In genomic region chr9:114982689-114983360, GRCm38 (mm10) we compare ENCODE assay signal across 8 mouse cellular contexts. TPM values are rescaled to one million over a fixed set of nuclear protein-coding genes. Genes with fewer than 3 reads are reported as not detected.
DNase-seq lines count a peak whose midpoint lies in the region; ATAC-seq and TF ChIP-seq lines count a peak whose summit lies in the region.

TSS of gene Rps27rt (minus strand) at chr9:114982739.

- no peak within 1 kb of the TSS for H3K4me2 ChIP-seq in liver, embryonic 11.5 days
- H3K4me2 ChIP-seq in intestine, embryonic 14.5 days (ENCODE audit: low read length), result no peak within 1 kb of the TSS
- H3K4me2 ChIP-seq in midbrain, embryonic 11.5 days, result no peak within 1 kb of the TSS

- DNase-seq in liver, embryonic 11.5 days (ENCODE audit: low spot score), result no peak
- DNase-seq in liver, result no peak
- DNase-seq in gastrocnemius, postnatal 14 days, result no peak
- no peak for DNase-seq in intestine, embryonic 14.5 days (ENCODE audit: low spot score)
- DNase-seq in midbrain, embryonic 11.5 days (ENCODE audit: low spot score, missing footprints), result no peak
- no peak for DNase-seq in urinary bladder, postnatal 14 days (ENCODE audit: low spot score)
- no peak for DNase-seq in kidney, postnatal 25 days

- no peak within 1 kb of the TSS for H3K27ac ChIP-seq in liver, embryonic 11.5 days (ENCODE audit: low read depth, low read length)
- no peak within 1 kb of the TSS for H3K27ac ChIP-seq in bone marrow, adult 2 months (ENCODE audit: control insufficient read depth, insufficient read depth, low read depth, low read length, poor library complexity)
- H3K27ac ChIP-seq in intestine, embryonic 14.5 days (ENCODE audit: low read depth), result no peak within 1 kb of the TSS
- H3K27ac ChIP-seq in midbrain, embryonic 11.5 days (ENCODE audit: low read depth, low read length), result no peak within 1 kb of the TSS

- H3K27me3 ChIP-seq in liver, embryonic 11.5 days (replicated peaks; ENCODE audit: control insufficient read depth, insufficient read depth, low read length), result peaks cover 30% of the 10 kb centered on the region
- no peaks in the 10 kb centered on the region; the same call in 1 of the 2 replicates for H3K27me3 ChIP-seq in intestine, embryonic 14.5 days (replicated peaks; ENCODE audit: control insufficient read depth, insufficient read depth, low read length)
- peaks cover 7% of the 10 kb centered on the region for H3K27me3 ChIP-seq in midbrain, embryonic 11.5 days (ENCODE audit: control insufficient read depth, insufficient read depth, low read length)

- H3K4me3 ChIP-seq in liver, embryonic 11.5 days (ENCODE audit: low read depth, low read length), result no peak within 1 kb of the TSS
- H3K4me3 ChIP-seq in bone marrow, adult 2 months (replicated peaks; ENCODE audit: control insufficient read depth, low read depth, low read length), result no peak within 1 kb of the TSS
- H3K4me3 ChIP-seq in intestine, embryonic 14.5 days (ENCODE audit: low read depth, low read length), result no peak within 1 kb of the TSS
- no peak within 1 kb of the TSS for H3K4me3 ChIP-seq in midbrain, embryonic 11.5 days (ENCODE audit: low read depth, low read length)

- TF ChIP-seq POLR2A in bone marrow, adult 2 months (IDR thresholded peaks at IDR 0.05; ENCODE audit: borderline replicate concordance, control insufficient read depth, low read depth, low read length), result no peak

- no peak for ATAC-seq in liver, embryonic 11.5 days (replicated peaks; ENCODE audit: low FRiP score)
- no peak for ATAC-seq in intestine, embryonic 14.5 days (replicated peaks; ENCODE audit: low FRiP score, low TSS enrichment, low read depth)
- ATAC-seq in midbrain, embryonic 11.5 days (ENCODE audit: low FRiP score), result no peak

- H3K36me3 ChIP-seq in liver, embryonic 11.5 days (ENCODE audit: control insufficient read depth, insufficient read depth, low read length), result no peaks in the 10 kb centered on the region
- no peaks in the 10 kb centered on the region for H3K36me3 ChIP-seq in intestine, embryonic 14.5 days (ENCODE audit: control insufficient read depth, insufficient read depth, low read length)
- no peaks in the 10 kb centered on the region for H3K36me3 ChIP-seq in midbrain, embryonic 11.5 days (ENCODE audit: control insufficient read depth, insufficient read depth, low read length)

- no peaks in the 10 kb centered on the region for H3K4me1 ChIP-seq in liver, embryonic 11.5 days (replicated peaks; ENCODE audit: control insufficient read depth, insufficient read depth, low read length)
- no peaks in the 10 kb centered on the region for H3K4me1 ChIP-seq in bone marrow, adult 2 months (ENCODE audit: control insufficient read depth, insufficient read depth, low read length)
- H3K4me1 ChIP-seq in intestine, embryonic 14.5 days (replicated peaks; ENCODE audit: control insufficient read depth, insufficient read depth, low read length), result peaks cover 1% of the 10 kb centered on the region; the same call in 1 of the 2 replicates
- H3K4me1 ChIP-seq in midbrain, embryonic 11.5 days (ENCODE audit: control insufficient read depth, insufficient read depth, low read length), result peaks cover 1% of the 10 kb centered on the region

- TF ChIP-seq CTCF in bone marrow, adult 2 months (IDR thresholded peaks at IDR 0.05; ENCODE audit: control insufficient read depth, insufficient read depth, low read length), result no peak

- WGBS in liver, embryonic 11.5 days, result 90% methylated on average over 16 of the region's 16 CpGs
- 85% methylated on average over 16 of the region's 16 CpGs for WGBS in bone marrow, adult 2 months
- WGBS in intestine, embryonic 14.5 days, result 94% methylated on average over 16 of the region's 16 CpGs
- WGBS in midbrain, embryonic 11.5 days, result 94% methylated on average over 16 of the region's 16 CpGs

- no peaks in the 10 kb centered on the region for H3K9me3 ChIP-seq in liver, embryonic 11.5 days (ENCODE audit: control insufficient read depth, low read length)
- no peaks in the 10 kb centered on the region for H3K9me3 ChIP-seq in intestine, embryonic 14.5 days (ENCODE audit: control insufficient read depth, low read length)
- H3K9me3 ChIP-seq in midbrain, embryonic 11.5 days (ENCODE audit: control insufficient read depth, low read length), result no peaks in the 10 kb centered on the region

- intact Hi-C loops in gastrocnemius, postnatal 14 days (cut with DNase I; ENCODE audit: low total_unique reads), result no loop called here

- no peak within 1 kb of the TSS for H3K9ac ChIP-seq in liver, embryonic 11.5 days (ENCODE audit: low read depth, low read length)
- no peak within 1 kb of the TSS for H3K9ac ChIP-seq in intestine, embryonic 14.5 days (ENCODE audit: low read length)
- H3K9ac ChIP-seq in midbrain, embryonic 11.5 days (ENCODE audit: low read length), result no peak within 1 kb of the TSS

RNA-seq across cellular contexts. Expression of gene Rps27rt, which starts in this region (rescaled TPM):
- polyA plus RNA-seq in liver, embryonic 11.5 days (2014; fragmentation: Nextera tagmentation; extraction: Ambion mirVana), result 358 and 423 TPM in 2 replicates
- 1,851 and 4,351 TPM in 2 replicates for polyA plus RNA-seq in bone marrow, adult 2 months (2011; ENCODE audit: insufficient read depth, insufficient read length, low replicate concordance, missing spikeins)
- total RNA-seq in gastrocnemius, postnatal 14 days (2021), result 10 to 100 TPM; 11.8 to 14.8 TPM
- 552 and 593 TPM in 2 replicates for polyA plus RNA-seq in intestine, embryonic 14.5 days (2014; fragmentation: Nextera tagmentation; extraction: Ambion mirVana)
- 392 and 401 TPM in 2 replicates for polyA plus RNA-seq in midbrain, embryonic 11.5 days (2014; fragmentation: Nextera tagmentation; extraction: Ambion mirVana)
